Mouse (Mus musculus): Measurements from ENCODE around the gene Bub1b.

Gene Bub1b
- long read RNA-seq, experiment 1, partial matches to known transcripts = 0 of 2 reads
- long read RNA-seq, experiment 1, other reads (novel, unspliced or antisense) = 2 of 2 reads
- long read RNA-seq, experiment 2 = 0 reads

- intact Hi-C loops (cut with DNase I) = loop anchor here (5.0 kb wide), 1 partner anchor 46 kb away; no protein-coding TSS in a partner anchor
Observed at GRCm38 (mm10) chr2:118597673-118598568, at the start of gene Bub1b. TSS of gene Bub1b (plus strand) at chr2:118598211.

GRCm38 (mm10) chr2:118548421-118549221, 49.4 kb upstream of the Bub1b start:
- intact Hi-C loops (cut with DNase I) = no loop called here

- intact Hi-C loops (cut with DNase I) = loop anchor here (5.0 kb wide), 2 partner anchors 48 to 62 kb away; partner anchors contain the start of gene Bub1b
Observed at GRCm38 (mm10) chr2:118549507-118550473, 48.2 kb upstream of the Bub1b start, which contains the start of gene Bmf. TSS of gene Bmf (minus strand) at chr2:118549687.

- intact Hi-C loops (cut with DNase I) = loop anchor here (5.0 kb wide), 2 partner anchors 46 to 64 kb away; partner anchors contain the start of gene Bub1b
Observed at GRCm38 (mm10) chr2:118551606-118552005, 46.4 kb upstream of the Bub1b start.

- intact Hi-C loops (cut with DNase I) = loop anchor here (5.0 kb wide), 2 partner anchors 43 to 67 kb away; partner anchors contain the start of gene Bub1b
Observed at GRCm38 (mm10) chr2:118554356-118554990, 43.5 kb upstream of the Bub1b start.

- intact Hi-C loops (cut with DNase I) = no loop called here
Observed at GRCm38 (mm10) chr2:118558426-118558825, 39.6 kb upstream of the Bub1b start.

DNA sequence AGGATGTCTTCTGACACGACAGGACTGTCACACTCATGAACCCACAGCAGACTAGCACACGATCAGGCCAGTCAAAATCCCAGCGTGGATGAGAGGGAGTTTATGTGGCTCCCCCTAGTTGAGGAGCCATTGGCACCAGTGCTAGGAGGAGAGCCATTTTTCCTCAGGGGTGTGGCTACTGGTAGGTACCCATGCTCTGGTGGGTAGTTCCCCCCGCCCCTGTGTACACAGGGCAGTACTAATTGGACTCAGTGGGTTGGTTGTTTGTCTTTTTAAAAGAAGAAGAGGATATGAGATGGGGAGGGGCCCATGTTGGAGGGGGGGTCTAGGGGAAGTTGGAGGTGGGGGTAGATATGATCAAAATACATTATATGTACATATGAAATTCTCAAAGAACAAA, 36.0 kb upstream of the Bub1b start:
- intact Hi-C loops (cut with DNase I) = no loop called here

DNA sequence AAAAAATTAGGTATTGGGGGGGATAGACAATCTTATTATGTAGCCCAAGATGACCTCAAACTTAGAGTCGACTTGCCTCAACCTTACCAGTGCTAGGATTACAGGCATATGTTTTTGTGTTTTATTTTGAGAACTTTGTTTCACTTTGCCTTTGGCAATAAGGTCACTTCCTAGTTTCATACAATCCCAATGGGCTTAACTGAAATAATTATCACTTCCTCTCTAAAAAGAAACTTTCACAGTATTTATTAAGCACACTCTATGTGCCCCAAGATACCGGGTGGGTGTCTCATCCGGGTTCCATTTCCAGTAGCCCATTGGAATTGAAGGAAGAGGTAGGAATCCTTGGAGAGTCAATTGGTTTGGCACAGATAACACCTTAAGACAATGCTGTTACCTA, 35.6 kb upstream of the Bub1b start:
- intact Hi-C loops (cut with DNase I) = no loop called here

- intact Hi-C loops (cut with DNase I) = no loop called here
Observed at GRCm38 (mm10) chr2:118567179-118567578, 30.8 kb upstream of the Bub1b start.

- intact Hi-C loops (cut with DNase I) = no loop called here
Observed at GRCm38 (mm10) chr2:118570939-118571338, 27.1 kb upstream of the Bub1b start.

GRCm38 (mm10) chr2:118572183-118572836, 25.7 kb upstream of the Bub1b start:
- intact Hi-C loops (cut with DNase I) = no loop called here

GRCm38 (mm10) chr2:118573135-118573534, 24.9 kb upstream of the Bub1b start:
- intact Hi-C loops (cut with DNase I) = no loop called here

DNA sequence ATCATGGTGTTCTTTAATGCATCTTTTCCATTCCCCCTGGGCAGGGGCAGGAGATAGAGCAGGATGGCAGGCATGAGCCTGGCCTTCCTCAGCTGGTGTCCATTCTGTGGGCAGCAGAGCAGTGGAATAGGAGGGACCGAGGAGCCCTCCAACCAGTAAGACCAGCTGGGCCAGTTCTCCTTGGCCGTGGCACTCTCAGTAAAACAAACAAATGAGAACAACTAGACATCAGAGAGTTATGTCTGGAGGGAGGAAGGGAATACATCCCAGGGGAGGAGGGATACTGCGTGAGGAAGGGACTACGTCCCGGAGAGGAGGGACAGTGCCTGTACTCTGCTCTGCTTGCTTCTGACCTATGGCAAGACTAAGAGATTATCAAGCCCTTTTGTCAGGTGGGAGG, 12.0 kb upstream of the Bub1b start:
- intact Hi-C loops (cut with DNase I) = no loop called here

DNA sequence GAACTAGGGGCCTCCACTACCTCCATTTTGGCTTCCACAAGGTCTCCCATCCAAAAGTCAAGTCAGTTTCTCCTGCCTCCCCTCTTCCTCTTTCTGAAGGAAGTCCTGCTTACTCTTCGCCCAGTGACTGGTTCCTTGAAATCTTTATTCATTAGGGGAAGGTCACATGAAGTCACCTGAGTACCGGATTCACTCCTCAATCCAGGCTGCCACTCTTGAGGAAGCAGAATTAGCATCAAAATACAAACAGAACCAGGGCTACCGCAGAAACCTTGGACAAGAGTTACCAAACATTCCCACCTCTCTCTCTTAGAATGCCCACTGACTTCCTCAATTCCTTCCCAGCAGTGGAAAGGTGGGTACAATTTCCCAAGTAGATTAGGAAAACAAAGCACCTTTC, 10.3 kb upstream of the Bub1b start:
- intact Hi-C loops (cut with DNase I) = no loop called here

GRCm38 (mm10) chr2:118591083-118591482, 6.9 kb upstream of the Bub1b start:
- intact Hi-C loops (cut with DNase I) = no loop called here

GRCm38 (mm10) chr2:118599087-118599486, 1.1 kb downstream of the Bub1b start:
- intact Hi-C loops (cut with DNase I) = loop anchor here (5.0 kb wide), 1 partner anchor 47 kb away; no protein-coding TSS in a partner anchor

DNA sequence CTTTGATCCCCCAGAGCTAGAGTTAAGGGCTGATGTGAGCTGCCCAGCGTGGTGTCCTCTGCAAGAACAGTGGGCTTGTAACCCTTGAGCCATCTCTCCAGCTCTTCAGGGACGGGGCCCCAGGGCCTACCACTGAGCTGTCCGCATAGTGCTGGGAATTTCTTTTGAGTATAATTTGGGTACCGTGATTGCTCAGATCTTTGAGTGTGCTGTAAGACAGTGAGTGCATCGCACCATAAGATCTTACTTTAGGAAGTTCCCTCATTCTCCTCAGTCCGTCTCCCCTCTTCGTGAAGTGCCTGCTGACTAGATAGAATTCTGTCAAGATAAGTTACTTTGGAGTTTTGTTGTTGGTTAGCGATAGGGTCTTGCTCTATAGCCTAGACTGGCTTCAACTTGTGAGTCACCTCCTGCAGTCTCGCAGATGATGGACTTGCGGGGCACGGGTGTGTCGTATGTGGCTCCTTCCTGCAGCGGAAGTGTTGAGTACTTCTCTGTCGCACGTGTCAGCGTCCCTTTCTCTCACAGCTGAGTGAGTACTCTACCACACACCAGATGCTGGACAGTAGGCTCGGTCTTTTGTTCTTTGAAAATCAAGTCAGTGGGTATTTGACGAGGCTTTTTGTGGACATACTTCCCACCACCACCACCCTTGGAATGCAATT, 3.7 kb downstream of the Bub1b start:
- intact Hi-C loops (cut with DNase I) = no loop called here

DNA sequence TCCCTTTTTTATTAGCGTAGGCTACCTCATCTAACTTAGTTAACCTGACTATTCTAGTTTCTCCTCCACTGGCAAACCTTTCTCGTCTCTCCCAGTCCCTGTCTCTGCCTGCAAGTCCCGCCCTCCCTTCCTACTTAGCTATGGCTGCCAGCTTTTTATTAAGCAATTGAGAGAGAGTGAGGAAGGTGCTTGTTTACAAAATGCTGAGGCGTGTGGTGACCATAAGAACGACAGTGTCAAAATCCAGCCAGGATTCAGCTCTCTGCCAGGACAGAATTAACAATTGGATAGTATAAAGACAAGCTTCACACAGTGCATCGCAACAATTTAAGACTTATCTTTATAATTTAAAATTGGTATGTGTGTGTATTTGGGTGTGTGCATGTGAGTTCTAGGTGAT, 6.1 kb downstream of the Bub1b start:
- intact Hi-C loops (cut with DNase I) = no loop called here

DNA sequence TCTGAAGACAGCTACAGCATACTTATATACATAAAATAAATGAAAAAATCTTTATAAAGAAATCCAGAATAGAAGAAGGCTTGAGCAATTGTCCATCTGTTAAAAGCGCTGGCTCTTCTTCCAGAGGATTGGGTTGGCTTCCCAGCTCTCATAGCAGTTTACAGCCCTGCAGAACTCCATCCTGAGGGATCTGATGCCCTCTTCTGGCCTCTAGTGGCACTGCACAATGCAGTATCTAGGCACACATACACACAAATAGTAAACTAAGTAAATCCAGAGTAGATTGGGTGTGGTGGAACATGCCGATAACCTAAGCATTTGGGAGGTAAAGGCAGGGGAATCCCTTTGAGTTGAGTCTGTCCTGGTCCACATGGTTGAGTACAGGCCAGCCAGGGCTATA, 8.0 kb downstream of the Bub1b start:
- intact Hi-C loops (cut with DNase I) = loop anchor here (1.0 kb wide), 1 partner anchor 118 kb away; no protein-coding TSS in a partner anchor
